Mouse (Mus musculus) megakaryocyte, adult 5-6 weeks (primary cell): ENCODE data around the gene Krtcap3. TPM values are rescaled to one million over a fixed set of nuclear protein-coding genes. Genes with fewer than 3 reads are reported as not detected.

Source experiments
- ATAC-seq: 2 replicates; pipeline ENCODE4 v1.8.0; 2016; ENCODE audit warnings: mild to moderate bottlenecking, inconsistent platforms; ENCODE audit not compliant: poor library complexity, severe bottlenecking
- total RNA-seq, 2 experiments: library from RNA; stranded (forward) in 1 of 2; stranded (reverse) in 1 of 2; fragments of 153-499, 151-499 nt in 1 of 2; fragments of 221-1000, 200-1000 nt in 1 of 2; gene quantifications; 2 replicates each; pipeline versions ENCODE4 v1.2.3 to v1.2.4; 2015 to 2017

Krtcap3 gene
- total RNA-seq, 2 experiments from 2014 or later, result 3.6 to 5.4 TPM

GRCm38 (mm10) chr5:31297981-31298380 is 46.5 kb downstream of the Krtcap3 start:
- no peak for ATAC-seq

- ATAC-seq, result no peak; the same call in 1 of the 2 replicates
These were observed 47.0 kb downstream of the Krtcap3 start for GRCm38 (mm10) chr5:31298486-31298885.

- no peak for ATAC-seq
These were observed 50.4 kb downstream of the Krtcap3 start for GRCm38 (mm10) chr5:31301866-31302265.

Other genes with a start within 250 kb of the Krtcap3 start
- 113 and 132 TPM in 2 replicates for gene Atraid, start 203.4 kb upstream of the Krtcap3 start, total RNA-seq (2015)
- 88.5 and 103 TPM in 2 replicates for gene Atraid, start 203.4 kb upstream of the Krtcap3 start, total RNA-seq (2017)
- gene Slc5a6, start 202.8 kb upstream of the Krtcap3 start, total RNA-seq (2015), result 0.41 and 2.0 TPM in 2 replicates
- gene Slc5a6, start 202.8 kb upstream of the Krtcap3 start, total RNA-seq (2017), result 1.3 and 1.4 TPM in 2 replicates
- 5.1 and 9.4 TPM in 2 replicates for gene Cad, start 196.9 kb upstream of the Krtcap3 start, total RNA-seq (2015)
- gene Cad, start 196.9 kb upstream of the Krtcap3 start, total RNA-seq (2017), result 5.4 and 7.5 TPM in 2 replicates
- not detected in 2 replicates for gene Dnajc5g, start 145.4 kb upstream of the Krtcap3 start, total RNA-seq (2015)
- gene Dnajc5g, start 145.4 kb upstream of the Krtcap3 start, total RNA-seq (2017), result not detected in 2 replicates
- gene Slc30a3, start 143.5 kb upstream of the Krtcap3 start, total RNA-seq (2015), result not detected in 2 replicates
- not detected in 2 replicates for gene Slc30a3, start 143.5 kb upstream of the Krtcap3 start, total RNA-seq (2017)
- gene Trim54, start 135.0 kb upstream of the Krtcap3 start, total RNA-seq (2015), result not detected in 2 replicates
- gene Trim54, start 135.0 kb upstream of the Krtcap3 start, total RNA-seq (2017), result not detected in 2 replicates
- gene Ucn, start 112.9 kb upstream of the Krtcap3 start, total RNA-seq (2015), result not detected in 2 replicates
- not detected in 2 replicates for gene Ucn, start 112.9 kb upstream of the Krtcap3 start, total RNA-seq (2017)
- 30.3 and 40.5 TPM in 2 replicates for gene Mpv17, start 97.4 kb upstream of the Krtcap3 start, total RNA-seq (2015)
- gene Mpv17, start 97.4 kb upstream of the Krtcap3 start, total RNA-seq (2017), result 26.1 and 27.0 TPM in 2 replicates
- gene Gm29609, start 71.8 kb upstream of the Krtcap3 start, total RNA-seq (2015), result 0.22 and 1.3 TPM in 2 replicates
- 0.29 TPM in 1 of 2 replicates, not detected in the other for gene Gm29609, start 71.8 kb upstream of the Krtcap3 start, total RNA-seq (2017)
- gene Gtf3c2, start 71.5 kb upstream of the Krtcap3 start, total RNA-seq (2015), result 58.8 and 63.2 TPM in 2 replicates
- gene Gtf3c2, start 71.5 kb upstream of the Krtcap3 start, total RNA-seq (2017), result 43.0 and 43.1 TPM in 2 replicates
- gene Snx17, start 58.5 kb upstream of the Krtcap3 start, total RNA-seq (2015), result 52.3 and 65.5 TPM in 2 replicates
- gene Snx17, start 58.5 kb upstream of the Krtcap3 start, total RNA-seq (2017), result 33.4 and 45.2 TPM in 2 replicates
- 21.9 and 25.2 TPM in 2 replicates for gene Eif2b4, start 58.3 kb upstream of the Krtcap3 start, total RNA-seq (2015)
- 21.3 and 31.5 TPM in 2 replicates for gene Eif2b4, start 58.3 kb upstream of the Krtcap3 start, total RNA-seq (2017)
- gene Zfp513, start 49.4 kb upstream of the Krtcap3 start, total RNA-seq (2015), result 8.9 and 10.1 TPM in 2 replicates
- gene Zfp513, start 49.4 kb upstream of the Krtcap3 start, total RNA-seq (2017), result 7.2 and 8.1 TPM in 2 replicates
- gene Ppm1g, start 31.0 kb upstream of the Krtcap3 start, total RNA-seq (2015), result 54.8 and 69.0 TPM in 2 replicates
- 107 and 121 TPM in 2 replicates for gene Ppm1g, start 31.0 kb upstream of the Krtcap3 start, total RNA-seq (2017)
- gene Nrbp1, start 10.8 kb upstream of the Krtcap3 start, total RNA-seq (2015), result 57.2 and 64.1 TPM in 2 replicates
- 112 and 114 TPM in 2 replicates for gene Nrbp1, start 10.8 kb upstream of the Krtcap3 start, total RNA-seq (2017)
- not detected in 2 replicates for gene Gm9970, start 10.5 kb upstream of the Krtcap3 start, total RNA-seq (2015)
- not detected in 2 replicates for gene Gm9970, start 10.5 kb upstream of the Krtcap3 start, total RNA-seq (2017)
- gene Ift172, start 39.4 kb downstream of the Krtcap3 start, total RNA-seq (2015), result 9.6 and 13.6 TPM in 2 replicates
- gene Ift172, start 39.4 kb downstream of the Krtcap3 start, total RNA-seq (2017), result 14.2 and 25.0 TPM in 2 replicates
- gene Fndc4, start 44.4 kb downstream of the Krtcap3 start, total RNA-seq (2015), result not detected in 2 replicates
- gene Fndc4, start 44.4 kb downstream of the Krtcap3 start, total RNA-seq (2017), result not detected in 2 replicates
- not detected in 2 replicates for gene Gckr, start 45.8 kb downstream of the Krtcap3 start, total RNA-seq (2015)
- not detected in 2 replicates for gene Gckr, start 45.8 kb downstream of the Krtcap3 start, total RNA-seq (2017)
- gene Zfp512, start 200.7 kb downstream of the Krtcap3 start, total RNA-seq (2015), result 11.0 and 18.1 TPM in 2 replicates
- 20.6 and 24.2 TPM in 2 replicates for gene Zfp512, start 200.7 kb downstream of the Krtcap3 start, total RNA-seq (2017)
- gene 4930548H24Rik, start 234.0 kb downstream of the Krtcap3 start, total RNA-seq (2015), result not detected in 2 replicates
- 0.12 and 0.44 TPM in 2 replicates for gene 4930548H24Rik, start 234.0 kb downstream of the Krtcap3 start, total RNA-seq (2017)
- 7.7 and 11.0 TPM in 2 replicates for gene Gpn1, start 243.1 kb downstream of the Krtcap3 start, total RNA-seq (2015)
- gene Gpn1, start 243.1 kb downstream of the Krtcap3 start, total RNA-seq (2017), result 9.6 and 14.9 TPM in 2 replicates